Mouse (Mus musculus): ENCODE measurements around the gene Rab5if. TPM values are rescaled to one million over a fixed set of nuclear protein-coding genes. Genes with fewer than 3 reads are reported as not detected.
"Not testable (repeated sequence)": the region's sequence is repeated elsewhere in the genome, so short reads cannot be mapped to it uniquely, and the experiment has no call there.

The Rab5if gene
- 131 and 139 TPM in 2 replicates for polyA plus RNA-seq (2015; fragmentation: Nextera tagmentation; extraction: Ambion mirVana)

DNA sequence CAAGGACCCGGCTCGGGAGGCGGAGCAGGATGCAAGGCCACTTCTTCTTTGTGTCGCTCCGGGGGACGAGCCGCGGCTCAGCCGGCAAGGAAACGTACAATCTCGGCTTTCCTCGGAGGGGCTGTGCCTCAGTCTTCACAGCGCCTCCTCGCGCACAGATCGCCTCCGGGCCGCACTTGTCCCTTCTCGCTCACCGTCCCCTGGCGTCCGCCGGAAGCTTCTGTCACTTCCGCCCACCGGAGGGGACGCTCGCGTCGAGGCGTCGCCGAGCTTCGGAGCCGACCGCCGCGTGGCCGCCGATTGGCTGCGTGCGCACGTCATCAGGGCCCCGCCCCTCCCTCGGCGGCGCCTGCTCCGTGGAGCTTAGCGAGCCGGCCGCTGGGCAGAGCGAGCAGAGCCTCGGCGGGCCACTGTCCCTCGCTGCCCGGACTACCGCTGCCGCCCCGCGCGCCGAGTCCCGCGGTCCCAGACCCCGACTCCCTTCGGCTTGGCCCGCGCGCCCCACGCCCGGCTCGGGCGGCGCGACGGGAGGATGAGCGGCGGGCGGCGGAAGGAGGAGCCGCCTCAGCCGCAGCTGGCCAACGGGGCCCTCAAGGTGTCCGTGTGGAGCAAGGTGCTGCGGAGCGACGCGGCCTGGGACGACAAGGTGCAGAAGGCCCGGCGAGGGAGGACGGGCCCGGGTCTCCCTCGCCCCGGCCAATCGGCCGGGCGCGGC, at the start of gene Rab5if:
Gene Rab5if, plus strand, starts transcription at position 357 of the 715 bp plus-strand sequence.
- no peaks in the 10 kb centered on the region for H3K27me3 ChIP-seq (replicated peaks; ENCODE audit: control insufficient read depth, insufficient read depth, low read length)
- H3K9ac ChIP-seq (replicated peaks; ENCODE audit: low read depth, low read length), result peak within 1 kb of the TSS; percentile 97
- no peaks in the 10 kb centered on the region for H3K9me3 ChIP-seq (ENCODE audit: control insufficient read depth, low read length)
- H3K4me3 ChIP-seq (replicated peaks; ENCODE audit: low read length), result peak within 1 kb of the TSS; percentile 99
- 0 out of 2 replicates have a peak, but pooled peaks cover 3% of the 10 kb centered on the region for H3K36me3 ChIP-seq (ENCODE audit: control insufficient read depth, insufficient read depth)
- peak within 1 kb of the TSS; percentile 97 for H3K27ac ChIP-seq (ENCODE audit: low read length)
- peaks cover 22% of the 10 kb centered on the region for H3K4me1 ChIP-seq (replicated peaks; ENCODE audit: control insufficient read depth, insufficient read depth, low read length)
- peak; percentile 98 for ATAC-seq
- WGBS, result under 1% methylated on average over 83 of the region's 98 CpGs
- H3K4me2 ChIP-seq (ENCODE audit: low read length), result peak within 1 kb of the TSS; percentile 88

DNA sequence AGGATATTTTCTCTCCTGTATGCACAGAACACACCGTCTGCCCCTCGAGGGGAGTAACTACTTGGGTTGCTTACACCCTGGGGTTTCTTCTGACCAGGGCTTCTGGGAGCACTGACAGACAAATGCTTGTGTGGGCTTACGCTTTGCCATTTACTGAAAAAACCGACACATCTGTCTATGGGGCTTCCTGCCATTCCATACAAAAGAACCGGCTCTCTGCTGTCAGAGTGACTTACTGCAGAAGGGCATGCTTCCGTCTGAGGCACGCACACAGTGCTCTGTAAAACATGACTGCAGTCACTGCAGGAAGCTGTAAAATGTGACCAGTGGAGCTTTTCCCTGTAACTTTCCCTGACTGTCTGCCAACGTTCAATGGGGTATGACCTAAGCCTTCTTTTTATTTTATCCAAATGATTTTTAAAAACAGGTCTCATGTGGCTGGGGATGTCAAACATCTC, 48.6 kb upstream of the Rab5if start:
- Histone ChIP-seq H3K36me3 (ENCODE audit: control insufficient read depth, insufficient read depth) (no peaks in the 10 kb centered on the region), H3K4me3 (replicated peaks; ENCODE audit: low read length) (no peak overlapping the region), H3K27me3 (replicated peaks; ENCODE audit: control insufficient read depth, insufficient read depth, low read length) (no peaks in the 10 kb centered on the region), H3K4me1 (replicated peaks; ENCODE audit: control insufficient read depth, insufficient read depth, low read length) (no peaks in the 10 kb centered on the region), H3K4me2 (ENCODE audit: low read length) (no peak overlapping the region), H3K9me3 (ENCODE audit: control insufficient read depth, low read length) (no peaks in the 10 kb centered on the region), H3K9ac (replicated peaks; ENCODE audit: low read depth, low read length) (no peak overlapping the region), H3K27ac (ENCODE audit: low read length) (no peak overlapping the region)
- ATAC-seq, result no peak
- 18% methylated on average over 8 of the region's 8 CpGs for WGBS

DNA sequence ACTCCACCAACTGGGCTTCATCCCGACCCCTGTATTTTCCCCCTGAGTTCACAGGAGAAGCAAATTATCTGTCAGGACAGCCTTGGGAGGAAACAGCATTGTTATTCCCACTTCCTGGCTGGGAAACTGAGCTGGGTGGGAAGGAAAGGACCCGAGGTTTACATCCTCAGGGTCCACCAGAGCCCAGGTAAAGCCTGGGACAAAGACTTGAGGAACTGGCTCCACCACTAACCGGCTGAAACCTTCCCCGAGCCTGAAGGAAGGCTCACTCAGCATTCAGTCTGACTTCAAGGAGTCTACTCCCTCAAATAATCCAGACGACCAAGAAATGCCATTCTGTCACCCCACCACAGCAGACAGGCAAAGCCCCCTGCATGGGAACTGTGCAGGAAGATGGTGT, 48.0 kb upstream of the Rab5if start:
- no peak for ATAC-seq
- Histone ChIP-seq H3K4me1 (replicated peaks; ENCODE audit: control insufficient read depth, insufficient read depth, low read length) (no peaks in the 10 kb centered on the region), H3K9me3 (ENCODE audit: control insufficient read depth, low read length) (no peaks in the 10 kb centered on the region), H3K4me3 (replicated peaks; ENCODE audit: low read length) (no peak overlapping the region), H3K27ac (ENCODE audit: low read length) (no peak overlapping the region), H3K27me3 (replicated peaks; ENCODE audit: control insufficient read depth, insufficient read depth, low read length) (no peaks in the 10 kb centered on the region), H3K36me3 (ENCODE audit: control insufficient read depth, insufficient read depth) (no peaks in the 10 kb centered on the region), H3K4me2 (ENCODE audit: low read length) (no peak overlapping the region), H3K9ac (replicated peaks; ENCODE audit: low read depth, low read length) (no peak overlapping the region)
- WGBS, result 47% methylated on average over 5 of the region's 5 CpGs

DNA sequence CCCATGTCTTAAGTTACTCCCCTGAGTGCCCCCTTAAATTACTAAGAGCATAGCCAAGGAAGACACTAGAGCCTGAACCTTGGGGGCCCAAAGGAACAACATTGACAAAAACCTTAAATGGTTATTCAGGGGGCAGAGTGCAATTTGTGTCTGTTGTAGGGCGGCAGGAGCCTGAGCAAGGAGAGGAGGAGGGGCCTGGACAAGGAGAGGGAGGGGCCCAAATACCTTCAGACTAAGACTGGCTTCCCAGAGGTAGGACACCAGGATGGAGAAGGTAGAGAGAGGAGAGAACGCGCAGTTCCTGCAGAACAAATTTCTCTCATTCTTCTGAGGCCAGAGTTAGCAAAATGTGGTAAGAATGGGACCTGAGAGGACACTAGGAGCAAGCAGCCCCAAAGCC, 47.5 kb upstream of the Rab5if start:
- Histone ChIP-seq H3K36me3 (ENCODE audit: control insufficient read depth, insufficient read depth) (no peaks in the 10 kb centered on the region), H3K27me3 (replicated peaks; ENCODE audit: control insufficient read depth, insufficient read depth, low read length) (no peaks in the 10 kb centered on the region), H3K4me1 (replicated peaks; ENCODE audit: control insufficient read depth, insufficient read depth, low read length) (no peaks in the 10 kb centered on the region), H3K27ac (ENCODE audit: low read length) (no peak overlapping the region), H3K4me2 (ENCODE audit: low read length) (no peak overlapping the region), H3K9ac (replicated peaks; ENCODE audit: low read depth, low read length) (no peak overlapping the region), H3K4me3 (replicated peaks; ENCODE audit: low read length) (no peak overlapping the region), H3K9me3 (ENCODE audit: control insufficient read depth, low read length) (no peaks in the 10 kb centered on the region)
- WGBS, result 70% methylated on average over 3 of the region's 3 CpGs
- no peak for ATAC-seq

DNA sequence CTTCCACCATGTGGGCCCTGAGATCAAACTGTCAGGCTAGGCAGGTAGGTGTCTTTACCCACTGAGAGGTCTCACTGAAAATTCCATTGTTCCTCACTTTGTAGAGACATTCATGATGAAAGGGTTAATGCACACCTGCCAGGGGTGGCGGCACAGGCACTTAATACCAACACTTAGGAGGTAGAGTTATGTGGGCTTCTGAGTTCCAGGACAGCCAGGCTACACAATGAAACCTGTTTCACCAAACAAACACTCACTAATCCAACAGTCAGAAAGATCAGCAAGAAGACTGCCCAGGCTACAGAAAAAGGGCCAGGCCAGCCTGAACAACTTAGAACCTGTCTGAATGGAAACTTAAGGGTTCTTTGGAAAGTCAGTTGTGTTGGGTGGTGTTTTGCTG, 46.8 kb upstream of the Rab5if start:
- no peaks in the 10 kb centered on the region for H3K36me3 ChIP-seq (ENCODE audit: control insufficient read depth, insufficient read depth)
- 58% methylated on average over 1 of the region's 1 CpGs for WGBS
- ATAC-seq, result no peak
- no peaks in the 10 kb centered on the region for H3K4me1 ChIP-seq (replicated peaks; ENCODE audit: control insufficient read depth, insufficient read depth, low read length)
- H3K9me3 ChIP-seq (ENCODE audit: control insufficient read depth, low read length), result no peaks in the 10 kb centered on the region
- H3K4me2 ChIP-seq (ENCODE audit: low read length), result no peak overlapping the region
- no peak overlapping the region for H3K9ac ChIP-seq (replicated peaks; ENCODE audit: low read depth, low read length)
- no peak overlapping the region for H3K4me3 ChIP-seq (replicated peaks; ENCODE audit: low read length)
- H3K27me3 ChIP-seq (replicated peaks; ENCODE audit: control insufficient read depth, insufficient read depth, low read length), result no peaks in the 10 kb centered on the region
- no peak overlapping the region for H3K27ac ChIP-seq (ENCODE audit: low read length)

DNA sequence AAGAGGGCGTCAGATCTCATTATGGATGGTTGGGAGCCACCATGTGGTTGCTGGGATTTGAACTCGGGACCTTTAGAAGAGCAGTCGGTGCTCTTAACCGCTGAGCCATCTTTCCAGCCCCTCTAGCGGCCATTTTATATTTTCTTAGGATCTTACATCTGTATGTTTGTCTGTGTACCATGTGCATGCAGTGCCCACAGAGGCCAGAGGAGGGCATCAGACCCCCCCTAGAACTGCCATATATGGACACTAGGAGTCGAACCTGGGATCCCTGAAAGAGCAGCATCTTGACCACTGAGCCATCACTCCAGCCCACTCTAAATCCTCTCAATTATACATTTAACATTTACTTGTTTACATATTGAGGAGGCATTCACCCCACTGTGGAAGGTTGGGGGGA, 37.8 kb upstream of the Rab5if start:
- not testable (repeated sequence) for H3K27ac ChIP-seq (ENCODE audit: low read length); H3K9me3 ChIP-seq (ENCODE audit: control insufficient read depth, low read length); H3K4me3 ChIP-seq (replicated peaks; ENCODE audit: low read length); H3K9ac ChIP-seq (replicated peaks; ENCODE audit: low read depth, low read length); H3K36me3 ChIP-seq (ENCODE audit: control insufficient read depth, insufficient read depth); H3K4me1 ChIP-seq (replicated peaks; ENCODE audit: control insufficient read depth, insufficient read depth, low read length); H3K27me3 ChIP-seq (replicated peaks; ENCODE audit: control insufficient read depth, insufficient read depth, low read length); H3K4me2 ChIP-seq (ENCODE audit: low read length); ATAC-seq
- 87% methylated on average over 6 of the region's 6 CpGs for WGBS

DNA sequence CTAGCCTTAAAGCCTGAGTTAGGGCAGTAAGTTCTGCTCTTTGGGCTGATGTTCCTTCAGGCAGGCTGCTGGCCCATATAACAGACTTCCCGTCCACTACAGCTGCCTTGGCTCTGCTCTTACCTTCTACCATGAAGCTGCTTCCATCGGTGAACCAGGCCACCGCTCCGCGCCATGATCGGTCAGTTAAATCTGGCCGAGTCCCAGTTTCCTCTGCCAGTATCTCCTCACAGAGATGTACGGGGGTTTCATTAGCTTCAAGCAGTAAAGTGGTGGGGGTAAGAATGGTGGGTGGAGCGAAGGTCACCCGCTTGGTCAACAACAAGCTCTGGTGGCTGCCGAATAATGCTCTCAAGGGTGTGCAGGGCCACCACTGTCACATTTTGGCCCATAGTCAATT, 28.6 kb upstream of the Rab5if start:
- Histone ChIP-seq H3K27ac (ENCODE audit: low read length) (no peak overlapping the region), H3K9ac (replicated peaks; ENCODE audit: low read depth, low read length) (no peak overlapping the region), H3K4me2 (ENCODE audit: low read length) (no peak overlapping the region), H3K4me1 (replicated peaks; ENCODE audit: control insufficient read depth, insufficient read depth, low read length) (peaks cover 2% of the 10 kb centered on the region; the same call in 1 of the 2 replicates), H3K27me3 (replicated peaks; ENCODE audit: control insufficient read depth, insufficient read depth, low read length) (no peaks in the 10 kb centered on the region), H3K9me3 (ENCODE audit: control insufficient read depth, low read length) (no peaks in the 10 kb centered on the region), H3K4me3 (replicated peaks; ENCODE audit: low read length) (no peak overlapping the region), H3K36me3 (ENCODE audit: control insufficient read depth, insufficient read depth) (no peaks in the 10 kb centered on the region)
- no peak for ATAC-seq
- WGBS, result 98% methylated on average over 11 of the region's 11 CpGs

DNA sequence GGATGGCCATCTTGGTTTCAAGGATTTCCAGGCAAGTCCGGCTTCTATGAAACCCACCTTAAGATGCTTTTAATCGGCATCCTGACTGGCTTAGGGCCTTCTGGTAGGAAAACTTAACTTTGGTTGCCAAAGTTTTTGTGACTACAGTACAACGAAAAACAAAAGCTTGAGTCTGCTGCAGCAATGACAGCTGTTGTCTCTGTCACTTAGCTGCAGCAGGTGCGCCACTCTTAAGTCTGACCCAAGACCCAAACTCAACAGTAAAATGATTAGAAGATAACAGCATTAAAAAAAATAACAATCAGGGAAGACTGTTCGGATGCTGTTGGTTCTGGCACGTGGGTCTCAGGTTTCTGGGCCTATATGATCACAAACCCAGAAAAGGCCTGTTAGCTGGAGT, 24.1 kb upstream of the Rab5if start:
- H3K4me3 ChIP-seq (replicated peaks; ENCODE audit: low read length), result no peak overlapping the region
- H3K27ac ChIP-seq (ENCODE audit: low read length), result no peak overlapping the region
- WGBS, result 59% methylated on average over 6 of the region's 6 CpGs
- no peak overlapping the region for H3K4me2 ChIP-seq (ENCODE audit: low read length)
- no peak for ATAC-seq
- no peaks in the 10 kb centered on the region for H3K36me3 ChIP-seq (ENCODE audit: control insufficient read depth, insufficient read depth)
- H3K9me3 ChIP-seq (ENCODE audit: control insufficient read depth, low read length), result no peaks in the 10 kb centered on the region
- H3K4me1 ChIP-seq (replicated peaks; ENCODE audit: control insufficient read depth, insufficient read depth, low read length), result peaks cover 36% of the 10 kb centered on the region
- peak overlapping the region; percentile 28; the same call in 1 of the 2 replicates for H3K9ac ChIP-seq (replicated peaks; ENCODE audit: low read depth, low read length)
- H3K27me3 ChIP-seq (replicated peaks; ENCODE audit: control insufficient read depth, insufficient read depth, low read length), result no peaks in the 10 kb centered on the region

DNA sequence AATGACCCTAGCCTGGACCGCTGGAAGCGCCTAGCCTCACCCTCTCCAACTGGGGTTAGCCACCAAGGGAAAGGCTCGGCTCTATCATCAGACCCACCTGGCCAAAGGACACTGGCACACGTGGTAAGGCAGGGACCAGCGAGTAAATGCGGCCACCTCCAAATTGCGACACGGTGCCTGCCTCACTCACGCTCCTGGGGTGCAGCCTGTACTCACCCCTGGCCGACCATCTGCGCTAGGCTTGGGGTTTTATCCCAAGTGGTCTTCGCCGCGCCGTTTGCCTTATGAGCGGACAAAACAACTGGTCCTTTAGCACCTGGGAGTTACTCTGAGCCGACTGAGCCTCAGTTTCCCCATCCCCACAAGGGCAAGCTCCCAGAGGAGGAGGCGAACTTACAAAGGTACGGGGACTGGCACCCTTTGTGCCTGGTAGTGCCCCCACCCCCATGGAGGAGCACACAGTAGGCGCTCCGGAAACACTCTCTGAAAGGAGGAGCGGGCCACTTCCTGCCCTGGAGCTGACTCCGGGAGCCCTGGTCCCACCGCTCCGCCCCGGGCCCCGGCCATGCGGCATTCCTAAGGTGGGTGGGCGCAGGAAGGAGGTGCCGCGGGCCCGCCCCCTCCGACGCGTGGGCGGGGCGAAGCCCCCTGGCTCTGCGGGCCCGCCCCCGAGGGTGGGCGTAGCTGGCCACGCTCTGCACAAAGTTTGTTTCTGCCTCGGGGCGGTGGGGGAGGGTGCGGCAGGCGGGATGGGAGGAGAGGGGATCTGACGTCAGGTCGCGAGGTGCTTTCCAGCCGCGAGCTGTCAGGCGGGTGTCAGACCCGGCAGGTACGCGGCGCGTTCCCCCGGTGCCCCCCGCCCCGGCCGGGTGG, 23.4 kb upstream of the Rab5if start, which contains the start of gene Tgif2:
Gene Tgif2, plus strand, starts transcription at position 689 of the 873 bp plus-strand sequence.
- H3K9ac ChIP-seq (replicated peaks; ENCODE audit: low read depth, low read length), result peak within 1 kb of the TSS; percentile 72
- H3K4me2 ChIP-seq (ENCODE audit: low read length), result peak within 1 kb of the TSS; percentile 88
- H3K4me1 ChIP-seq (replicated peaks; ENCODE audit: control insufficient read depth, insufficient read depth, low read length), result peaks cover 42% of the 10 kb centered on the region
- H3K36me3 ChIP-seq (ENCODE audit: control insufficient read depth, insufficient read depth), result no peaks in the 10 kb centered on the region
- no peaks in the 10 kb centered on the region for H3K9me3 ChIP-seq (ENCODE audit: control insufficient read depth, low read length)
- peak within 1 kb of the TSS; percentile 75 for H3K4me3 ChIP-seq (replicated peaks; ENCODE audit: low read length)
- H3K27me3 ChIP-seq (replicated peaks; ENCODE audit: control insufficient read depth, insufficient read depth, low read length), result no peaks in the 10 kb centered on the region
- WGBS, result 2% methylated on average over 47 of the region's 61 CpGs
- peak; percentile 72 for ATAC-seq
- H3K27ac ChIP-seq (ENCODE audit: low read length), result peak within 1 kb of the TSS; percentile 82

Measured in forebrain, embryonic 16.5 days (tissue).